Mouse (Mus musculus) heart, adult 2 months (tissue): ENCODE data around the gene Scamp4.

Source experiments
- CTCF ChIP-seq: fragments of 200-600 bp; IDR thresholded peaks from 2 replicates; pipeline ENCODE4 v1.8.1; 2022; ENCODE audit warnings: antibody characterized with exemption, mild to moderate bottlenecking, moderate library complexity
- EP300 ChIP-seq: fragments of 200-500 bp; IDR thresholded peaks from 2 replicates; pipeline ENCODE4 v1.6.1; 2011; ENCODE audit warnings: low read depth, low read length, control low read depth; ENCODE audit not compliant: insufficient read depth
- POLR2A ChIP-seq: fragments of 200-500 bp; IDR thresholded peaks from 2 replicates; pipeline ENCODE4 v1.6.1; 2011; ENCODE audit warnings: mild to moderate bottlenecking, low read depth, low read length, control low read depth; ENCODE audit not compliant: insufficient read depth

DNA sequence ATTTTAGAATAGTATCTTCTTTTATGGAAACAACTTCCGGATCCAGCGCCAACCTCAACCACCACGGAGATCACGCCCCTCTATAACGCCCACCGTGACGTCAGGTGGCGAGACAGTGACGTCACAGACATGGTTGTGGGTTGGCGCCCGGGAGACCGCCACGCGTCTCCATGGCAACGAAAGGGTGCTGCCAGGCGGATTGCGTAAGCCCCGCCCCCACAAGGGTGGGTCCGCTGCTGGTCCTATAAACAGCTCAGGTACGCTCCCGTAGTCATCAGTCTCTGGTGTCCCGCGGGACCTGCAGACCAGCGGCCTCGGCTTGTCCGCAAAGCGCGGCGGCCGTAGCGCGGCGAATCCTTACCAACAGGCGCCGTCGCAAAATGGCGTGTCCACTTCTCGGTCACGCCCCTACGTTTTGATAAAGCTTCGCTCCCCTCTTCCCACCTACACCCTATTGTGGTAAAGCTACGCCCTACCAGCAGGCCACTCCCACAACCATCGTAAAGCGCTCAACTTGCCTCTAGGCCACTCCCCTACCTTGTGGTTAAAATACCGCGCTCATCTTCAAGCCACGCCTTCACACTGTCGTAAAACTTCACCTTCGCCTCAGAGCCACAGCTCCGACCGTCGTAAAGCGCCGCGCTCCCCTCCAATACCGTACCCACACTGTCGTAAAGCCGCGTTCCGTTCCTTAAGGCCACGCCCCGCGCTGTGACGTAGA lies 19.4 kb downstream of the Scamp4 start:
- TF ChIP-seq CTCF, result no peak
- peak; percentile 91 for TF ChIP-seq POLR2A
- TF ChIP-seq EP300, result peak; percentile 91
